Mouse (Mus musculus) lung, embryonic 16.5 days (tissue): Measurements from ENCODE around the gene Birc7. TPM values are rescaled to one million over a fixed set of nuclear protein-coding genes. Genes with fewer than 3 reads are reported as not detected.
A peak's percentile ranks its signal among the peaks of the same experiment; 100 is the strongest.

Experiments used
- ATAC-seq: fragments of 200-750 bp; cut with Nextera tagmentation; 2 replicates; pipeline ENCODE4 v1.8.0; 2017; ENCODE audit warnings: low read depth, mild to moderate bottlenecking, moderate library complexity
- H3K27ac ChIP-seq: fragments of 300-500 bp; sonication (generic); 2 replicates; pipeline ENCODE4 v1.5.1; 2014; ENCODE audit warnings: mild to moderate bottlenecking, control low read depth, low read length
- H3K27me3 ChIP-seq: fragments of 300-500 bp; sonication (generic); 2 replicates; pipeline ENCODE4 v1.6.1; 2014; ENCODE audit warnings: low read depth, low read length, mixed read lengths; ENCODE audit not compliant: control insufficient read depth, insufficient read depth
- H3K36me3 ChIP-seq: fragments of 300-500 bp; sonication (generic); 2 replicates; pipeline ENCODE4 v1.6.1; 2014; ENCODE audit warnings: low read length; ENCODE audit not compliant: control insufficient read depth, insufficient read depth
- H3K4me1 ChIP-seq: fragments of 300-500 bp; sonication (generic); replicated peaks from 2 replicates; pipeline ENCODE4 v1.6.1; 2014; ENCODE audit warnings: low read length, mixed read lengths; ENCODE audit not compliant: control insufficient read depth, insufficient read depth
- H3K4me2 ChIP-seq: fragments of 300-500 bp; sonication (generic); 2 replicates; pipeline ENCODE4 v1.6.1; 2014; ENCODE audit warnings: low read depth, low read length, control low read depth
- H3K4me3 ChIP-seq: fragments of 300-500 bp; sonication (generic); 2 replicates; pipeline ENCODE4 v1.5.1; 2014; ENCODE audit warnings: mild to moderate bottlenecking, low read length, control low read depth
- H3K9ac ChIP-seq: fragments of 300-500 bp; sonication (generic); 2 replicates; pipeline ENCODE4 v1.6.1; 2014; ENCODE audit warnings: low read length, control low read depth
- H3K9me3 ChIP-seq: fragments of 300-500 bp; sonication (generic); 2 replicates; pipeline ENCODE4 v1.6.1; 2016; ENCODE audit warnings: low read length; ENCODE audit not compliant: control insufficient read depth
- WGBS: fragments of 180-500 bp; shearing (Covaris S2); extraction: QIAGEN DNeasy Blood & Tissue Kit; methylation state at CpG from one replicate; pipeline ENCODE4 v1.1.7; 2014; 5-methylcytosine and 5-hydroxymethylcytosine counted together
- polyA plus RNA-seq: library from polyadenylated mRNA; unstranded; fragments of >200 nt; fragmentation: Nextera tagmentation; extraction: Ambion mirVana; gene quantifications from 2 replicates; pipeline ENCODE4 v1.2.1, GENCODE M21; 2015

Gene Birc7
- polyA plus RNA-seq, 1 experiment from 2014 or later: not detected

- H3K9ac ChIP-seq: no peak overlapping the region
- H3K36me3 ChIP-seq: no peaks in the 10 kb centered on the region
- WGBS: 4% methylated on average over 4 of the region's 4 CpGs
- H3K4me2 ChIP-seq: no peak overlapping the region
- H3K4me1 ChIP-seq: no peaks in the 10 kb centered on the region
- no peaks in the 10 kb centered on the region for H3K27me3 ChIP-seq
- H3K4me3 ChIP-seq: no peak overlapping the region
- no peak overlapping the region for H3K27ac ChIP-seq
- ATAC-seq: no peak
- H3K9me3 ChIP-seq: no peaks in the 10 kb centered on the region
Observed at GRCm38 (mm10) chr2:180925176-180925575, 3.6 kb upstream of the Birc7 start.

GRCm38 (mm10) chr2:180932418-180932817 is 3.6 kb downstream of the Birc7 start:
- Histone ChIP-seq H3K36me3 (no peaks in the 10 kb centered on the region), H3K4me3 (no peak overlapping the region), H3K27ac (no peak overlapping the region), H3K9me3 (no peaks in the 10 kb centered on the region), H3K4me2 (no peak overlapping the region), H3K27me3 (no peaks in the 10 kb centered on the region), H3K4me1 (no peaks in the 10 kb centered on the region), H3K9ac (no peak overlapping the region)
- 67% methylated on average over 1 of the region's 1 CpGs for WGBS
- no peak for ATAC-seq

GRCm38 (mm10) chr2:180940187-180940586 is 11.4 kb downstream of the Birc7 start:
- no peak overlapping the region for H3K4me2 ChIP-seq
- no peaks in the 10 kb centered on the region for H3K9me3 ChIP-seq
- no peak overlapping the region for H3K27ac ChIP-seq
- no peak for ATAC-seq
- no peak overlapping the region for H3K4me3 ChIP-seq
- no peaks in the 10 kb centered on the region for H3K4me1 ChIP-seq
- no peak overlapping the region for H3K9ac ChIP-seq
- peaks cover 5% of the 10 kb centered on the region; the same call in 1 of the 2 replicates for H3K36me3 ChIP-seq
- no peaks in the 10 kb centered on the region for H3K27me3 ChIP-seq

- H3K4me2 ChIP-seq: no peak overlapping the region
- no peaks in the 10 kb centered on the region for H3K9me3 ChIP-seq
- H3K27ac ChIP-seq: no peak overlapping the region
- peaks cover 5% of the 10 kb centered on the region; the same call in 1 of the 2 replicates for H3K36me3 ChIP-seq
- no peak overlapping the region for H3K4me3 ChIP-seq
- ATAC-seq: no peak
- H3K27me3 ChIP-seq: no peaks in the 10 kb centered on the region
- no peaks in the 10 kb centered on the region for H3K4me1 ChIP-seq
- no peak overlapping the region for H3K9ac ChIP-seq
Observed at GRCm38 (mm10) chr2:180941869-180942268, 13.0 kb downstream of the Birc7 start.

GRCm38 (mm10) chr2:180949947-180950346 is 21.1 kb downstream of the Birc7 start:
- no peak overlapping the region for H3K4me2 ChIP-seq
- H3K27ac ChIP-seq: no peak overlapping the region
- H3K4me3 ChIP-seq: no peak overlapping the region
- H3K4me1 ChIP-seq: peaks cover 6% of the 10 kb centered on the region
- 9% methylated on average over 1 of the region's 1 CpGs for WGBS
- no peaks in the 10 kb centered on the region for H3K36me3 ChIP-seq
- no peaks in the 10 kb centered on the region for H3K9me3 ChIP-seq
- peaks cover 10% of the 10 kb centered on the region for H3K27me3 ChIP-seq
- no peak overlapping the region for H3K9ac ChIP-seq
- ATAC-seq: no peak

- peak; percentile 34 for ATAC-seq
- Histone ChIP-seq H3K4me2 (peak overlapping the region; percentile 66), H3K27me3 (peaks cover 14% of the 10 kb centered on the region), H3K4me1 (peaks cover 11% of the 10 kb centered on the region), H3K4me3 (peak overlapping the region; percentile 62), H3K27ac (peak overlapping the region; percentile 84), H3K9me3 (no peaks in the 10 kb centered on the region), H3K36me3 (no peaks in the 10 kb centered on the region), H3K9ac (peak overlapping the region; percentile 70)
- 12% methylated on average over 9 of the region's 9 CpGs for WGBS
Observed at GRCm38 (mm10) chr2:180952731-180953171, 23.9 kb downstream of the Birc7 start.

GRCm38 (mm10) chr2:180953638-180954037 is 24.8 kb downstream of the Birc7 start:
- H3K4me1 ChIP-seq: peaks cover 11% of the 10 kb centered on the region
- H3K27ac ChIP-seq: peak overlapping the region; percentile 84
- no peak for ATAC-seq
- peaks cover 14% of the 10 kb centered on the region for H3K27me3 ChIP-seq
- no peaks in the 10 kb centered on the region for H3K9me3 ChIP-seq
- H3K4me2 ChIP-seq: peak overlapping the region; percentile 66
- H3K4me3 ChIP-seq: peak overlapping the region; percentile 62
- 26% methylated on average over 2 of the region's 2 CpGs for WGBS
- peak overlapping the region; percentile 70 for H3K9ac ChIP-seq
- H3K36me3 ChIP-seq: no peaks in the 10 kb centered on the region

GRCm38 (mm10) chr2:180954061-180955047 is 25.5 kb downstream of the Birc7 start, which contains the start of gene Nkain4:
Gene Nkain4, minus strand, starts transcription at chr2:180954699.
- Histone ChIP-seq H3K4me2 (peak within 1 kb of the TSS; percentile 66), H3K4me1 (peaks cover 11% of the 10 kb centered on the region), H3K4me3 (peak within 1 kb of the TSS; percentile 62), H3K27ac (peak within 1 kb of the TSS; percentile 84), H3K36me3 (no peaks in the 10 kb centered on the region), H3K9ac (peak within 1 kb of the TSS; percentile 70), H3K9me3 (no peaks in the 10 kb centered on the region), H3K27me3 (peaks cover 14% of the 10 kb centered on the region)
- WGBS: 1% methylated on average over 52 of the region's 52 CpGs
- ATAC-seq: peak; percentile 96

- Histone ChIP-seq H3K27ac (peak overlapping the region; percentile 74), H3K9me3 (no peaks in the 10 kb centered on the region), H3K27me3 (peaks cover 7% of the 10 kb centered on the region; the same call in 1 of the 2 replicates), H3K4me2 (no peak overlapping the region), H3K4me1 (peaks cover 5% of the 10 kb centered on the region), H3K36me3 (no peaks in the 10 kb centered on the region), H3K4me3 (no peak overlapping the region), H3K9ac (no peak overlapping the region)
- WGBS: 54% methylated on average over 7 of the region's 7 CpGs
- ATAC-seq: peak; percentile 32; the same call in 1 of the 2 replicates
Observed at GRCm38 (mm10) chr2:180959605-180960004, 30.8 kb downstream of the Birc7 start.
